Mouse (Mus musculus) E14TG2a.4 (cell line): ENCODE measurements around the gene 1700003E16Rik.

Source experiments
- H3K27me3 ChIP-seq: 2 replicates; pipeline ENCODE4 v1.6.1; 2014; ENCODE audit warnings: low read length, control low read depth; ENCODE audit not compliant: insufficient read depth
- H3K36me3 ChIP-seq: 2 replicates; pipeline ENCODE4 v1.6.1; 2014; ENCODE audit warnings: low read length, control low read depth; ENCODE audit not compliant: insufficient read depth
- H3K4me1 ChIP-seq: replicated peaks from 2 replicates; pipeline ENCODE4 v1.6.1; 2014; ENCODE audit warnings: low read depth, low read length, control low read depth
- H3K4me3 ChIP-seq: replicated peaks from 2 replicates; pipeline ENCODE4 v1.5.1; 2014; ENCODE audit warnings: mild to moderate bottlenecking, low read length
- H3K9me3 ChIP-seq: 2 replicates; pipeline ENCODE4 v1.6.1; 2014; ENCODE audit warnings: low read length, control low read depth
- CTCF ChIP-seq: conservative IDR thresholded peaks from 2 replicates; pipeline ENCODE4 v1.5.1; 2014; ENCODE audit warnings: low read length
- NANOG ChIP-seq: IDR thresholded peaks from 2 replicates; pipeline ENCODE4 v1.6.1; 2014; ENCODE audit warnings: borderline replicate concordance, low read length, mixed read lengths
- POU5F1 ChIP-seq: IDR thresholded peaks from 2 replicates; pipeline ENCODE4 v1.6.1; 2014; ENCODE audit warnings: low read length, borderline replicate concordance

The 1700003E16Rik gene

DNA sequence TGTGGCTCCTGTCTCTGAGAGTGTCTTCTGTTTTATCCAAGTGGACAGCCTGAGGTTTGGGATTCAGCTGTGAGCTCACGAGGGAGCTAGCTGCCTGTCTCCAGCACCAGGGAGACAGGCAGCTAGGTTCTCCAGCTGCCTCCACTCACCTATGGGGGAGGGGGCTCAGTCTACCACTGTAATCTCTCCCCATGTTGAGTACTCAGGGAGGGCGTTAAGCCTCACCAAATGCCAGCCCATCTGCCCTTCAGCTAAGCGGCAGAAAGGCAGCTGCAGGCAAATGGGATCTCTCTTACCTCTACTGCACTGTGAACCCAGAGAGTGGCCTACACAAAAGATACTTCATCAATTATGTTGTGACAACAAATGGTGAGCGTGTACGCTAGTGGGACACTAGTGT lies 55.3 kb downstream of the 1700003E16Rik start:
- H3K4me3 ChIP-seq: no peak overlapping the region
- TF ChIP-seq CTCF: no peak
- no peak for TF ChIP-seq POU5F1
- TF ChIP-seq NANOG: no peak
- H3K4me1 ChIP-seq: peaks cover 30% of the 10 kb centered on the region
- H3K36me3 ChIP-seq: no peaks in the 10 kb centered on the region
- no peaks in the 10 kb centered on the region for H3K9me3 ChIP-seq
- peaks cover 16% of the 10 kb centered on the region for H3K27me3 ChIP-seq
